Mouse (Mus musculus): ENCODE measurements around the gene Tpbgl. TPM values are rescaled to one million over a fixed set of nuclear protein-coding genes. Genes with fewer than 3 reads are reported as not detected.

The Tpbgl gene
- total and polyA plus RNA-seq, 3 experiments: 3.3 to 3.5 (median 3.4) TPM

DNA sequence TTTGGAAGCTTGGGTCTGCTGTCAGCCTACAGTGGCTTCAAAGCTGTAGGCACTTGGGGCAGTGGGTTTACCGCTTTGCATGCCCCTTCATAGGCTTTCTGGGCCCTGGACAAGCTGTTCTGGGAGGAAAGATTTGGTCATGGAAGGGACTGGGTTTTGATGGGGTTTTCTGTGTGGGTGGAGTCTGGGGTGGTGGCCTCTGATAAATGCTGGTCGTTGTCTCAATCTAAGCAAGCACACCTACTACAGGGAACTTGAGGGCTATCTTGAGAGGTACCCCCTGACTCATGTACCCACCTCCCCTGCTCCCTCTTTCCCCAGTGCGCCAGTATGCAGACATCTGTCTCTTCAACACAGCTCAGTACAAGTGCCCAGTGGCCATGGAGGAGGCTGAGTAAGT, 34.2 kb downstream of the Tpbgl start:
- H3K36me3 ChIP-seq (ENCODE audit: control insufficient read depth, insufficient read depth, low read length): no peaks in the 10 kb centered on the region
- 93% methylated on average over 3 of the region's 3 CpGs for WGBS
- intact Hi-C loops (cut with DNase I): no loop called here

DNA sequence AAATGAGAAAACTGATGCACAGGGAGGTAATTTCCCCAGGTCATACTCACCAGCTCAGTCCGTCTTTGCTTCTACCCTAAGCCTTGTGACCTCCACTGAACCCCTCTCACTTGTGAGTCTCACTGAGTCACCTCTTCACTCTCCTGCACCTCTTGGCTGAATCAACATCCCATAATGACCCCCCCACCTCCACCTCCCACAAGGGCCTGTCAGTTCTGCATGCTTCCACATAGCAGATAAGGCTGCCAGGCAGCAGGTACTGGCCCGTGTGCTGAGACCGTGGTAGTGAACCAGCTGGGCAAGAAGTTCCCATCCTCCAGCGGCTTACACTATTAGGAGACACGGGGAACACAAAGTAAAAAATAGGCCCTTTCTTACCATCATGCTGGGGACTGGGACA, 36.3 kb downstream of the Tpbgl start:
- Histone ChIP-seq H3K27me3 (ENCODE audit: control insufficient read depth, insufficient read depth, low read length) (no peaks in the 10 kb centered on the region), H3K4me3 (no peak overlapping the region), H3K9ac (ENCODE audit: low read depth, low read length) (no peak overlapping the region), H3K79me2 (replicated peaks; ENCODE audit: control insufficient read depth, insufficient read depth, low read length) (no peaks in the 10 kb centered on the region), H3K36me3 (ENCODE audit: control insufficient read depth, insufficient read depth, low read length) (no peaks in the 10 kb centered on the region), H3K27ac (no peak overlapping the region), H3K4me1 (ENCODE audit: control insufficient read depth, insufficient read depth, low read length) (no peaks in the 10 kb centered on the region)
- intact Hi-C loops (cut with DNase I): loop anchor here (1.0 to 2.0 kb wide), 2 partner anchors 34 to 90 kb away; no protein-coding TSS in a partner anchor
- no peak for TF ChIP-seq CTCF (IDR thresholded peaks at IDR 0.05)
- no peak for TF ChIP-seq POLR2A (IDR thresholded peaks at IDR 0.05; ENCODE audit: insufficient read depth, low read depth, low read length)
- no peak for TF ChIP-seq EP300 (IDR thresholded peaks at IDR 0.05; ENCODE audit: insufficient read depth, low read depth, low read length)
- DNase-seq: no peak
- WGBS: 85% methylated on average over 5 of the region's 5 CpGs

More for the DNA sequence above, 34.2 kb downstream of the Tpbgl start:
- no peak for TF ChIP-seq POLR2A (IDR thresholded peaks at IDR 0.05; ENCODE audit: insufficient read depth, low read depth, low read length)
- TF ChIP-seq CTCF (IDR thresholded peaks at IDR 0.05): no peak
- TF ChIP-seq EP300 (IDR thresholded peaks at IDR 0.05; ENCODE audit: insufficient read depth, low read depth, low read length): no peak
- Histone ChIP-seq H3K9ac (ENCODE audit: low read depth, low read length) (no peak overlapping the region), H3K4me3 (no peak overlapping the region), H3K27ac (no peak overlapping the region), H3K4me1 (ENCODE audit: control insufficient read depth, insufficient read depth, low read length) (no peaks in the 10 kb centered on the region), H3K79me2 (replicated peaks; ENCODE audit: control insufficient read depth, insufficient read depth, low read length) (no peaks in the 10 kb centered on the region), H3K27me3 (ENCODE audit: control insufficient read depth, insufficient read depth, low read length) (no peaks in the 10 kb centered on the region)
- DNase-seq: no peak

DNA sequence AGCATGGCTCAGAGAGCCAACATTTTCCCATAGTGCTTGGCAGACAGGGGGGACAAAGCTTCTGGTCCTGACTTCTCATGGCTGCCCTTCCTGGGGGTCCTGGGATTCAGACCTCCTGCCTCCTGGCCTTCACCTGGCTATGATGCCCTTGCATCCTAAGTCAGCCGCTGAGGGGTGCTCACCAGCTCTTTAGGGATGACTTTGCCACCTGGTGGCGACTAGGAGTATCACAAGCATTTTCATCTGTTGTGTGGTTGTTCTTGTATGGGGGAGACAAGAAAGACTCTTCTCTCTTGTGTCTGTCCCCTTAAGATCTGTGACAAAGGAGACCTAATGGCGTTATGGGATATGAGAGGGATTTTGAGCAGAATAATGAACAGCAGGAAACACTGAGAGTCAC, 36.8 kb downstream of the Tpbgl start:
- no peaks in the 10 kb centered on the region for H3K27me3 ChIP-seq (ENCODE audit: control insufficient read depth, insufficient read depth, low read length)
- WGBS: 14% methylated on average over 3 of the region's 3 CpGs
- H3K27ac ChIP-seq: no peak overlapping the region
- H3K4me3 ChIP-seq: no peak overlapping the region
- H3K9ac ChIP-seq (ENCODE audit: low read depth, low read length): no peak overlapping the region
- H3K4me1 ChIP-seq (ENCODE audit: control insufficient read depth, insufficient read depth, low read length): no peaks in the 10 kb centered on the region
- H3K36me3 ChIP-seq (ENCODE audit: control insufficient read depth, insufficient read depth, low read length): no peaks in the 10 kb centered on the region
- H3K79me2 ChIP-seq (replicated peaks; ENCODE audit: control insufficient read depth, insufficient read depth, low read length): no peaks in the 10 kb centered on the region
- DNase-seq: peak; percentile 60 to 73
- intact Hi-C loops (cut with DNase I): loop anchor here (1.0 to 2.0 kb wide), 2 partner anchors 33 to 90 kb away; no protein-coding TSS in a partner anchor
- TF ChIP-seq POLR2A (IDR thresholded peaks at IDR 0.05; ENCODE audit: insufficient read depth, low read depth, low read length): no peak
- TF ChIP-seq EP300 (IDR thresholded peaks at IDR 0.05; ENCODE audit: insufficient read depth, low read depth, low read length): no peak
- TF ChIP-seq CTCF (IDR thresholded peaks at IDR 0.05): peak; percentile 96

DNA sequence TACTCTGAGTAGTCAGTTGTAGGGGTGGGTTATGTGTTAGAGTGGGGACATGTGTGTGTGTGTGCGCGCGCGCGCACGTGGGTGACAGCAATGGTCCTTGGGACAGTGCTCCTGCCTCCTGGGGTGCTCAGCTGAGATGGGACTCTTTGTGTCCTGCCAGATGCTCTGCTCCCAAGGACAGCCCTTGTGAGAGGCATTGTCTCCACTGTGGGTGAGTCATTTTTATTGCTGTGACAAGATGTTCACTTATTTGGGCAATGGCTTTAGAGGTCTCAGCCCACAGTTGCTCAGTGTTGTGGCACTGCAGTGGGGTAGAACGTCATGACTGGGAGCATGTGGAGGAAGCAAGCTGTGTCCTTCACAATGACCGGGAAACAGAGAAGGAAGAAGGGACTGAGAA, 40.9 kb downstream of the Tpbgl start:
- TF ChIP-seq EP300 (IDR thresholded peaks at IDR 0.05; ENCODE audit: insufficient read depth, low read depth, low read length) (no peak), POLR2A (IDR thresholded peaks at IDR 0.05; ENCODE audit: insufficient read depth, low read depth, low read length) (no peak), CTCF (IDR thresholded peaks at IDR 0.05) (no peak)
- Histone ChIP-seq H3K4me3 (no peak overlapping the region), H3K27ac (no peak overlapping the region), H3K79me2 (replicated peaks; ENCODE audit: control insufficient read depth, insufficient read depth, low read length) (no peaks in the 10 kb centered on the region), H3K4me1 (ENCODE audit: control insufficient read depth, insufficient read depth, low read length) (peaks cover 3% of the 10 kb centered on the region), H3K9ac (ENCODE audit: low read depth, low read length) (no peak overlapping the region), H3K36me3 (ENCODE audit: control insufficient read depth, insufficient read depth, low read length) (no peaks in the 10 kb centered on the region), H3K27me3 (ENCODE audit: control insufficient read depth, insufficient read depth, low read length) (no peaks in the 10 kb centered on the region)
- no peak for DNase-seq
- intact Hi-C loops (cut with DNase I): no loop called here
- 81% methylated on average over 8 of the region's 8 CpGs for WGBS

DNA sequence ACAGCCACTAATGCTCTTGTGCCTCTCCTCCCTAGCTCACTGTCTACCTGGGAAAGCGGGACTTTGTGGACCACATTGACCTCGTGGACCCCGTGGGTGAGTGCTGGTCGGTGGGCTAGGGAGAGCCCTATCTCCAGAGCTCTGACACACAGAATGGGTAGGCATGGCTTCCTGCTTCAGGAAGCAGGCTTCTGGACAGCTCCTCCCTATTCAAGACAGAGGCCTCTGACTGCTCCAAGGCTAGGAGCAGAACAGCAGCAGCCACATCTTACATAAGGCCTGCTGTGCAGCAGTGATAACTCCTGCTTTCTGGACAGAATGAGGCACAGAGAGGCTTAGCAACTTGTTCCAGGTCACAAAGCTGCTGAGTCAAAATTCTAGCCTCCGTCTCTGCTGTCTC, 43.3 kb downstream of the Tpbgl start:
- Histone ChIP-seq H3K4me3 (no peak overlapping the region), H3K9ac (ENCODE audit: low read depth, low read length) (no peak overlapping the region), H3K4me1 (ENCODE audit: control insufficient read depth, insufficient read depth, low read length) (peaks cover 5% of the 10 kb centered on the region), H3K27ac (no peak overlapping the region), H3K79me2 (replicated peaks; ENCODE audit: control insufficient read depth, insufficient read depth, low read length) (no peaks in the 10 kb centered on the region), H3K27me3 (ENCODE audit: control insufficient read depth, insufficient read depth, low read length) (no peaks in the 10 kb centered on the region), H3K36me3 (ENCODE audit: control insufficient read depth, insufficient read depth, low read length) (no peaks in the 10 kb centered on the region)
- DNase-seq: no peak
- TF ChIP-seq POLR2A (IDR thresholded peaks at IDR 0.05; ENCODE audit: insufficient read depth, low read depth, low read length): no peak
- TF ChIP-seq CTCF (IDR thresholded peaks at IDR 0.05): no peak
- no peak for TF ChIP-seq EP300 (IDR thresholded peaks at IDR 0.05; ENCODE audit: insufficient read depth, low read depth, low read length)
- intact Hi-C loops (cut with DNase I): no loop called here
- 72% methylated on average over 5 of the region's 5 CpGs for WGBS

DNA sequence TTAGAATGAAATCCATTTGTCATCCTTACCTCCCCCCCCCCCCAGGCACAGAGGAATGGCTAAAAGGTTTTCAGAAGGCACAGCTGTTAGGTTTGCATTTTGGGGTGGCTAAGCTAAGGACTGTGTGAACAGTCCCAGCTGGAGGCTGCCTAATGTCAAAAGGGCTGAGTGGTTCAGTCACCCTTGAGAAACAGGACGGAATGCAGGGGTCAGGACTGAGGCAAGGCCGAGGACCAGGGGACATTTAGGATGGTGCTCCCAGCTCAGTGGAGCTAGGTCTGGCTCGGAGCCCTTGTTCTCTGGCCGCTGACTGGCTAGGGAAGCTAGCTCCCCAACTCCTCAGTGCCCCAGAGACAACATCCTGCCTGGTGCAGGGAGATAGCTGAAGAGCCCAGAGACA, 44.0 kb downstream of the Tpbgl start:
- TF ChIP-seq POLR2A (IDR thresholded peaks at IDR 0.05; ENCODE audit: insufficient read depth, low read depth, low read length): no peak
- no peak for TF ChIP-seq CTCF (IDR thresholded peaks at IDR 0.05)
- TF ChIP-seq EP300 (IDR thresholded peaks at IDR 0.05; ENCODE audit: insufficient read depth, low read depth, low read length): no peak
- DNase-seq: no peak

More for the DNA sequence above, 44.0 kb downstream of the Tpbgl start:
- H3K9ac ChIP-seq (ENCODE audit: low read depth, low read length): no peak overlapping the region
- no peak overlapping the region for H3K4me3 ChIP-seq
- H3K27ac ChIP-seq: no peak overlapping the region
- no peaks in the 10 kb centered on the region for H3K79me2 ChIP-seq (replicated peaks; ENCODE audit: control insufficient read depth, insufficient read depth, low read length)
- H3K36me3 ChIP-seq (ENCODE audit: control insufficient read depth, insufficient read depth, low read length): no peaks in the 10 kb centered on the region
- WGBS: 56% methylated on average over 4 of the region's 4 CpGs
- H3K4me1 ChIP-seq (ENCODE audit: control insufficient read depth, insufficient read depth, low read length): peaks cover 5% of the 10 kb centered on the region
- H3K27me3 ChIP-seq (ENCODE audit: control insufficient read depth, insufficient read depth, low read length): no peaks in the 10 kb centered on the region
- intact Hi-C loops (cut with DNase I): no loop called here
